Mouse (Mus musculus): Measurements from ENCODE around the gene U2af1l4. TPM values are rescaled to one million over a fixed set of nuclear protein-coding genes. Genes with fewer than 3 reads are reported as not detected.
A peak's percentile ranks its signal among the peaks of the same experiment; 100 is the strongest.

Gene U2af1l4
- polyA plus RNA-seq, 1 experiment: 90.9 TPM

GRCm38 (mm10) chr7:30579950-30580349 is 16.8 kb downstream of the U2af1l4 start:
- TF ChIP-seq CTCF (IDR thresholded peaks at IDR 0.05; ENCODE audit: extremely low read depth, insufficient read depth, low read length) (no peak), POLR2A (IDR thresholded peaks at IDR 0.05; ENCODE audit: extremely low read depth, insufficient read depth, low read length) (no peak)
- Histone ChIP-seq H3K4me1 (ENCODE audit: control insufficient read depth, insufficient read depth, low read length) (no peaks in the 10 kb centered on the region), H3K4me3 (ENCODE audit: insufficient read depth, low read length) (no peak overlapping the region), H3K27ac (ENCODE audit: insufficient read depth, low read length) (no peak overlapping the region)

GRCm38 (mm10) chr7:30581547-30581946 is 18.4 kb downstream of the U2af1l4 start:
- no peak overlapping the region for H3K27ac ChIP-seq (ENCODE audit: insufficient read depth, low read length)
- no peak overlapping the region for H3K4me3 ChIP-seq (ENCODE audit: insufficient read depth, low read length)
- TF ChIP-seq POLR2A (IDR thresholded peaks at IDR 0.05; ENCODE audit: extremely low read depth, insufficient read depth, low read length): no peak
- TF ChIP-seq CTCF (IDR thresholded peaks at IDR 0.05; ENCODE audit: extremely low read depth, insufficient read depth, low read length): no peak
- no peaks in the 10 kb centered on the region for H3K4me1 ChIP-seq (ENCODE audit: control insufficient read depth, insufficient read depth, low read length)

DNA sequence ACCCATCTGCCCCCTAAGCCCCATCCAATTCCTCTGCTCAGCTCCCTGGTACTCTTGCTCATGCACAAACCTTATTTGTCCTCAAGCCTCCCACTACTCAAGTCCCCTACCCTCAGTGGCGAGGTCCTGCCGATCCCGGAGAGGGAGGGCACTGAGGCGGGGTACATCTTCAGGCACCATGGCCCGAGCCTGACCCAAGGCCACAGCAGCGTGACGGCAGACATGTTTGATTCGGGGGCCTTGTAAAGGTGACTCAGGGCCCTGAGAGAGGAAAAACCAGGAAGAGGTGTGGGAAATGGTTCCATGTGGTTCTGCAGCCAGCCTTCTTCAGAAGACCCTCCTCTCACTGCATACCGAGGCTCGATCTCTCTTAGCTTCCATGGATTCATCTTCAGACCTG is 21.2 kb downstream of the U2af1l4 start:
- Histone ChIP-seq H3K4me1 (ENCODE audit: control insufficient read depth, insufficient read depth, low read length) (peaks cover 1% of the 10 kb centered on the region; the same call in 1 of the 2 replicates), H3K27ac (ENCODE audit: insufficient read depth, low read length) (no peak overlapping the region), H3K4me3 (ENCODE audit: insufficient read depth, low read length) (no peak overlapping the region)
- no peak for TF ChIP-seq POLR2A (IDR thresholded peaks at IDR 0.05; ENCODE audit: extremely low read depth, insufficient read depth, low read length)
- no peak for TF ChIP-seq CTCF (IDR thresholded peaks at IDR 0.05; ENCODE audit: extremely low read depth, insufficient read depth, low read length)

- Histone ChIP-seq H3K4me1 (ENCODE audit: control insufficient read depth, insufficient read depth, low read length) (peaks cover 1% of the 10 kb centered on the region; the same call in 1 of the 2 replicates), H3K27ac (ENCODE audit: insufficient read depth, low read length) (no peak overlapping the region), H3K4me3 (ENCODE audit: insufficient read depth, low read length) (no peak overlapping the region)
- no peak for TF ChIP-seq POLR2A (IDR thresholded peaks at IDR 0.05; ENCODE audit: extremely low read depth, insufficient read depth, low read length)
- no peak for TF ChIP-seq CTCF (IDR thresholded peaks at IDR 0.05; ENCODE audit: extremely low read depth, insufficient read depth, low read length)
Observed at GRCm38 (mm10) chr7:30585170-30585569, 22.1 kb downstream of the U2af1l4 start.

GRCm38 (mm10) chr7:30586455-30587020 is 23.4 kb downstream of the U2af1l4 start:
- peak overlapping the region; percentile 96; the same call in 1 of the 2 replicates for H3K4me3 ChIP-seq (ENCODE audit: insufficient read depth, low read length)
- TF ChIP-seq POLR2A (IDR thresholded peaks at IDR 0.05; ENCODE audit: extremely low read depth, insufficient read depth, low read length) (no peak), CTCF (IDR thresholded peaks at IDR 0.05; ENCODE audit: extremely low read depth, insufficient read depth, low read length) (no peak)
- H3K27ac ChIP-seq (ENCODE audit: insufficient read depth, low read length): no peak overlapping the region
- H3K4me1 ChIP-seq (ENCODE audit: control insufficient read depth, insufficient read depth, low read length): peaks cover 1% of the 10 kb centered on the region; the same call in 1 of the 2 replicates

DNA sequence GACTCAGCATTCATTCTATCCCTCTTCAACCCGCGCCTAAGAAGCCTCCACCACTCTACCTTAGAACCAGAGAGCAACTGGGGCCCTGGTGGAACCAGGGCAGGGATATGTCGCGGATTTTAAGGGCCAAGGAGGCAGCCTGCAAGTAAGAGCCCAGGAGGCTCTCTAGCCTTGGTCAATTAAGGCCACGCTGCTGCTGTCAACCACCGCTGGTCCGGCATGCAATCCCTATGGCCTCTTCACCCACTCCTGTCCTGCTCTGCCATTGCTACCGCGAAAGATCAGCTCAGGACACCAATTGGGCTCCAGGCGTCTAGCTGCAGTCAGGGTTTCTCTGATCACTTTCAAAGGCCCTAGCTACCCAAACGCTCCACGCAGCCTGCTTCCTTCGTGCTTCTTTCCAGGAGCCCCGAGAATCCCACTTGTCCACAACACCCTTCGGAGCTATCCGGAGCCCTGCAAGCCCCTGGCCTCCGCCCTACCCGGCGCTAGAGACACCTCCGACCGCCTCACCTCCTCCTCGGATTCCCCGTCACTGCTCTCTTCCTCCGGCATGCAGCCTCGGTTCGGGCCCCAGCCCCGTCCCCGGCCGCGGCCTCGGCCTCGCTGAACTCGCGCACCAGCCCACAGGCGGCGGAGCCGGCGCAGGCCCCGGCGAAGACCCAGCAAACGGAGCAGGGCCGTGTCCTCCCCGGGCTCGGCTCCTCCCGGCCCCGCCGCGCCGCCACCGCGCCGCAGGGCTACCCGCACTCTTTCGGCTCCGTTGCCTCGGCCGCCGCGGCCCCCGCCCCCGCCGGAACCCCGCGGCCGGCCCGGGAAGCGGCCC is 25.0 kb downstream of the U2af1l4 start:
- H3K27ac ChIP-seq (ENCODE audit: insufficient read depth, low read length): peak overlapping the region; percentile 90

GRCm38 (mm10) chr7:30588676-30589434 is 25.8 kb downstream of the U2af1l4 start, which contains the start of gene Kmt2b:
Kmt2b (minus strand) TSS chr7:30588726.
- H3K4me1 ChIP-seq (ENCODE audit: control insufficient read depth, insufficient read depth, low read length): peaks cover 1% of the 10 kb centered on the region; the same call in 1 of the 2 replicates
- peak within 1 kb of the TSS; percentile 96 for H3K4me3 ChIP-seq (ENCODE audit: insufficient read depth, low read length)
- H3K27ac ChIP-seq (ENCODE audit: insufficient read depth, low read length): peak within 1 kb of the TSS; percentile 90
- TF ChIP-seq POLR2A (IDR thresholded peaks at IDR 0.05; ENCODE audit: extremely low read depth, insufficient read depth, low read length): peak; percentile 79
- TF ChIP-seq CTCF (IDR thresholded peaks at IDR 0.05; ENCODE audit: extremely low read depth, insufficient read depth, low read length): no peak

More for the DNA sequence above, 25.0 kb downstream of the U2af1l4 start:
- Histone ChIP-seq H3K4me1 (ENCODE audit: control insufficient read depth, insufficient read depth, low read length) (peaks cover 1% of the 10 kb centered on the region; the same call in 1 of the 2 replicates), H3K4me3 (ENCODE audit: insufficient read depth, low read length) (peak overlapping the region; percentile 96)
- no peak for TF ChIP-seq CTCF (IDR thresholded peaks at IDR 0.05; ENCODE audit: extremely low read depth, insufficient read depth, low read length)
- TF ChIP-seq POLR2A (IDR thresholded peaks at IDR 0.05; ENCODE audit: extremely low read depth, insufficient read depth, low read length): no peak

DNA sequence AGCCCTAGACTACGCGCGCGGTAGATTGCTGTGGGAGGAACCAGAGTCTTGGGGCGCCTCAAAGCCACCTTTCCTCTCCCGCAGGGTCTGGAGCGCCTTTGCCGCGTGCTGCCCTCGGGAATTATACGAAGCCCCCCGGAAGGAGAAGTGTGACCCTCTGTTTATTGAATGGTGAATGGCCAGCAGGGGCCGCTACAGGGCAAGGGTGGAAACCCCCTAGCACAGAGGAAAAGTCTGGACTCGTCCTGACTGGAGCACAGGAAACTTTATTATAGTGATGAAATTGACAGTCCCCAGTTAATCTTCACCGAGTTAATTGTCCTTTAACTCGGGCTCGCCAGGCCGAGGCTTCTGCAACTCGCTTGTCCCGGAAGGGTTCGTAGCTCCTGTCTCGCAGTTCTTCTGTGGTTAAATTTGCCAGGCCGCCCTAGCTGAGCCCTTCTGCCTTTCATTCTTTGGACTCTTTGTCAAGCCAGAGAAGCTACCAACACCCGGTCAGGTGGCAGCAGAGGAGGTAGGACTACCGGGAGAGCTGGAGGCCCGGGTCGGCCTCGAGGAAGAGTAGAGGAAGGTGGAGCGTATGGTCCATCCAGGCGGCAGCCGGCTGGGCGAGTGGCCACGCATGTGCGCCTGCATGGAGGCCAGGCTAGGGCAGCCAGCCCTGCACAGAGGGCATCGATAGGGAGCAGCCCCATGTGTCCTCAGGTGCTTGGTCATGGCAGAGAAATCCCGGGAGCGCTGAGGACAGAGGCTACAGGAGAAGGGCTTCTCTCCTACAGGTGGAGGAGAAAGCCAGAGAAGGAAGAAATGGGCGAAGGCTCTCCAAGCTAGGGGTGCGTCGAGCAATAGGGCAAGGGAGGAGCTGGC is 26.6 kb downstream of the U2af1l4 start:
- peak overlapping the region; percentile 26; the same call in 1 of the 2 replicates for H3K27ac ChIP-seq (ENCODE audit: insufficient read depth, low read length)
- no peak for TF ChIP-seq POLR2A (IDR thresholded peaks at IDR 0.05; ENCODE audit: extremely low read depth, insufficient read depth, low read length)
- TF ChIP-seq CTCF (IDR thresholded peaks at IDR 0.05; ENCODE audit: extremely low read depth, insufficient read depth, low read length): peak; percentile 73
- peak overlapping the region; percentile 96 for H3K4me3 ChIP-seq (ENCODE audit: insufficient read depth, low read length)
- H3K4me1 ChIP-seq (ENCODE audit: control insufficient read depth, insufficient read depth, low read length): peaks cover 1% of the 10 kb centered on the region; the same call in 1 of the 2 replicates

Data from cortical plate, adult 2 months (tissue).